18 mouse cellular contexts compared by ENCODE assay signal in the genomic region with DNA sequence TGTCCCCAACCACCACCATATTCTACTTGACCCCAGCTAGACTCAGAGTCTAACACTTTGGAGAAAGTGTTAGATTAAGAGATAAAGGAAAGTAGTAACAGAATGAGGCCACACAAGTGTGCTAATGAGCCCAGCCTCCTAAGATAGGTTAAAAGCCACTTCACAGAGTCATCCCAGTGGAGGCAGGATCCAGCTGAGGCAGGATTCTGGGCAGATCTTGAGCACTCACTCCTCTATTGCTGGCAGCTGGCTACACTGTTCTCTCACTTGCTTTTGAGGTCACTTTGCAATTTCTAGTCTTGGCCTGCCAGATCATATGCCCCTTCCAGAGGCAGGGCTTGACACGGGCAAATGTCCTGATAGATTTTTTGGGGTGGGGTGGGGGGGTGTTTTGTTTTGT. TPM values are rescaled to one million over a fixed set of nuclear protein-coding genes. Genes with fewer than 3 reads are reported as not detected.
DNase-seq lines count a peak whose midpoint lies in the region; ATAC-seq and TF ChIP-seq lines count a peak whose summit lies in the region.
"Had no signal": no experiment of that assay in that cellular context is flagged by ENCODE, and none has a peak within 500 bp of the region (broad histone marks: within the 10 kb centered on the region; RNA-seq: fewer than 3 reads in every experiment).

No protein-coding gene starts in this region.

- no peaks in the 10 kb centered on the region for H3K79me2 ChIP-seq in heart, adult 2 months (replicated peaks; ENCODE audit: control insufficient read depth, insufficient read depth, low read length)

- no peaks in the 10 kb centered on the region for H3K36me3 ChIP-seq in heart, adult 2 months (ENCODE audit: control insufficient read depth, insufficient read depth, low read length)
- no peaks in the 10 kb centered on the region for H3K36me3 ChIP-seq in kidney, adult 2 months (ENCODE audit: control insufficient read depth, insufficient read depth, low read length)
- H3K36me3 ChIP-seq in heart, postnatal 0 days (replicated peaks; ENCODE audit: control insufficient read depth, insufficient read depth, low read length): no peaks in the 10 kb centered on the region
- H3K36me3 ChIP-seq in embryonic facial prominence, embryonic 10.5 days (replicated peaks): no peaks in the 10 kb centered on the region
- H3K36me3 ChIP-seq: embryonic facial prominence, embryonic 12.5 days; liver, embryonic 12.5 days; midbrain, embryonic 12.5 days; neural tube, embryonic 13.5 days had no signal

- no peaks in the 10 kb centered on the region for H3K9me3 ChIP-seq in heart, postnatal 0 days (replicated peaks; ENCODE audit: control insufficient read depth, low read length)
- H3K9me3 ChIP-seq in embryonic facial prominence, embryonic 10.5 days: no peaks in the 10 kb centered on the region
- H3K9me3 ChIP-seq: embryonic facial prominence, embryonic 12.5 days; liver, embryonic 12.5 days; midbrain, embryonic 12.5 days; neural tube, embryonic 13.5 days had no signal

- no peak overlapping the region for H3K9ac ChIP-seq in heart, adult 2 months (ENCODE audit: low read depth, low read length)
- H3K9ac ChIP-seq in heart, postnatal 0 days (replicated peaks; ENCODE audit: low read depth, low read length): no peak overlapping the region
- H3K9ac ChIP-seq: embryonic facial prominence, embryonic 12.5 days; liver, embryonic 12.5 days; midbrain, embryonic 12.5 days; neural tube, embryonic 13.5 days had no signal

- H3K27me3 ChIP-seq in heart, adult 2 months (ENCODE audit: control insufficient read depth, insufficient read depth, low read length): no peaks in the 10 kb centered on the region
- H3K27me3 ChIP-seq in kidney, adult 2 months (replicated peaks; ENCODE audit: control insufficient read depth, insufficient read depth, low read length): no peaks in the 10 kb centered on the region
- H3K27me3 ChIP-seq in heart, postnatal 0 days (ENCODE audit: control insufficient read depth, insufficient read depth, low read length): no peaks in the 10 kb centered on the region
- H3K27me3 ChIP-seq in embryonic facial prominence, embryonic 10.5 days (replicated peaks; ENCODE audit: low read depth, poor library complexity, severe bottlenecking): no peaks in the 10 kb centered on the region
- H3K27me3 ChIP-seq: embryonic facial prominence, embryonic 12.5 days; liver, embryonic 12.5 days; midbrain, embryonic 12.5 days; neural tube, embryonic 13.5 days had no signal

- 58% methylated on average over 1 of the region's 1 CpGs for WGBS in heart, adult 2 months
- WGBS in kidney, adult 2 months: 80% methylated on average over 1 of the region's 1 CpGs
- WGBS in heart, postnatal 0 days: 73% methylated on average over 1 of the region's 1 CpGs
- 71% methylated on average over 1 of the region's 1 CpGs for WGBS in embryonic facial prominence, embryonic 10.5 days

- H3K4me3 ChIP-seq in heart, adult 2 months: no peak overlapping the region
- no peak overlapping the region for H3K4me3 ChIP-seq in kidney, adult 2 months (ENCODE audit: insufficient read depth, low read depth, low read length)
- no peak overlapping the region for H3K4me3 ChIP-seq in heart, postnatal 0 days (ENCODE audit: low read depth, low read length)
- no peak overlapping the region for H3K4me3 ChIP-seq in embryonic facial prominence, embryonic 10.5 days
- H3K4me3 ChIP-seq: embryonic facial prominence, embryonic 12.5 days; liver, embryonic 12.5 days; midbrain, embryonic 12.5 days; neural tube, embryonic 13.5 days had no signal

- peak overlapping the region; percentile 99 for H3K27ac ChIP-seq in heart, adult 2 months
- peak overlapping the region; percentile 47; the same call in 1 of the 2 replicates for H3K27ac ChIP-seq in kidney, adult 2 months (ENCODE audit: insufficient read depth, low read depth, low read length)
- H3K27ac ChIP-seq in heart, postnatal 0 days (ENCODE audit: low read depth): peak overlapping the region; percentile 80
- H3K27ac ChIP-seq in embryonic facial prominence, embryonic 10.5 days (replicated peaks): no peak overlapping the region
- H3K27ac ChIP-seq: embryonic facial prominence, embryonic 12.5 days; liver, embryonic 12.5 days; midbrain, embryonic 12.5 days; neural tube, embryonic 13.5 days had no signal

- peaks cover 6% of the 10 kb centered on the region; the same call in 1 of the 2 replicates for H3K4me1 ChIP-seq in heart, adult 2 months (ENCODE audit: control insufficient read depth, insufficient read depth, low read length)
- no peaks in the 10 kb centered on the region for H3K4me1 ChIP-seq in kidney, adult 2 months (ENCODE audit: control insufficient read depth, insufficient read depth, low read length)
- no peaks in the 10 kb centered on the region for H3K4me1 ChIP-seq in heart, postnatal 0 days (ENCODE audit: control insufficient read depth, insufficient read depth)
- peaks cover 24% of the 10 kb centered on the region for H3K4me1 ChIP-seq in embryonic facial prominence, embryonic 10.5 days
- H3K4me1 ChIP-seq: midbrain, embryonic 12.5 days; neural tube, embryonic 13.5 days had no signal

- no peak for TF ChIP-seq CTCF in heart, adult 2 months (IDR thresholded peaks at IDR 0.05)
- TF ChIP-seq CTCF in kidney, adult 2 months (conservative IDR thresholded peaks at IDR 0.05; ENCODE audit: insufficient read depth, insufficient read length, low read depth, low read length): no peak
- TF ChIP-seq CTCF in heart, postnatal 0 days (IDR thresholded peaks at IDR 0.05; ENCODE audit: low read depth): no peak

- intact Hi-C loops in heart, adult 2 months (cut with DNase I): no loop called here

- no peak for TF ChIP-seq POLR2A in heart, adult 2 months (IDR thresholded peaks at IDR 0.05; ENCODE audit: insufficient read depth, low read depth, low read length)
- no peak for TF ChIP-seq POLR2A in kidney, adult 2 months (IDR thresholded peaks at IDR 0.05; ENCODE audit: low read depth, low read length)

- TF ChIP-seq EP300 in heart, adult 2 months (IDR thresholded peaks at IDR 0.05; ENCODE audit: insufficient read depth, low read depth, low read length): no peak
- no peak for TF ChIP-seq EP300 in heart, postnatal 0 days (IDR thresholded peaks at IDR 0.05; ENCODE audit: low read depth)

- no peak overlapping the region for H3K4me2 ChIP-seq in heart, postnatal 0 days (ENCODE audit: low read depth, low read length)
- H3K4me2 ChIP-seq: embryonic facial prominence, embryonic 12.5 days; liver, embryonic 12.5 days; midbrain, embryonic 12.5 days; neural tube, embryonic 13.5 days had no signal

- no peak for DNase-seq in heart, adult 2 months
- DNase-seq in heart, adult 8-10 months (ENCODE audit: low spot score): no peak
- no peak for DNase-seq in kidney, adult 2 months
- DNase-seq in kidney, postnatal 10 days: no peak
- DNase-seq in 416B (ENCODE audit: low read depth): peak; percentile 20
- no peak for DNase-seq in heart, postnatal 0 days (ENCODE audit: low spot score)
- DNase-seq in embryonic facial prominence, embryonic 10.5 days (ENCODE audit: low spot score): no peak
- DNase-seq: adrenal gland, postnatal 10 days; cerebellum, adult 2 months; right cerebral cortex, postnatal 14 days had no signal

- no peak for ATAC-seq in heart, postnatal 0 days (ENCODE audit: insufficient read depth, low read depth)
- ATAC-seq: forebrain, embryonic 16.5 days; liver, embryonic 12.5 days had no signal

RNA-seq across cellular contexts. Expression of a gene that starts 1.1 kb away (rescaled TPM):
- total RNA-seq in heart, adult 2 months (2021): 10 to 100 TPM; 47.8 to 51.8 TPM
- polyA plus RNA-seq in heart, adult 2 months (2012; rRNA removed): 28.1 and 52.2 TPM in 2 replicates
- 10 to 100 TPM; 30.6 to 48.2 (median 40.0) TPM for total RNA-seq in heart, adult 8-10 months (2022)
- polyA plus RNA-seq in kidney, adult 2 months (2012; rRNA removed): 8.6 and 10.3 TPM in 2 replicates
- 106 and 120 TPM in 2 replicates for total RNA-seq in heart, postnatal 0 days (2014; rRNA removed; ENCODE audit: low replicate concordance)
- 21.1 and 21.2 TPM in 2 replicates for polyA plus RNA-seq in heart, postnatal 0 days (2015; fragmentation: Nextera tagmentation; extraction: Ambion mirVana)
- polyA plus RNA-seq in embryonic facial prominence, embryonic 10.5 days (2016; fragmentation: Nextera tagmentation; extraction: Ambion mirVana): 5.1 and 5.6 TPM in 2 replicates

RNA-seq across cellular contexts. Expression of a gene that starts 36.5 kb away (rescaled TPM):
- 10 to 100 TPM; 41.7 to 47.8 TPM for total RNA-seq in heart, adult 2 months (2021)
- polyA plus RNA-seq in heart, adult 2 months (2012; rRNA removed): 38.9 and 65.0 TPM in 2 replicates
- total RNA-seq in heart, adult 8-10 months (2022): 10 to 100 TPM; 34.5 to 51.7 (median 43.7) TPM
- 28.4 and 30.6 TPM in 2 replicates for polyA plus RNA-seq in kidney, adult 2 months (2012; rRNA removed)
- total RNA-seq in heart, postnatal 0 days (2014; rRNA removed; ENCODE audit: low replicate concordance): 50.6 and 52.6 TPM in 2 replicates
- 15.6 and 16.5 TPM in 2 replicates for polyA plus RNA-seq in heart, postnatal 0 days (2015; fragmentation: Nextera tagmentation; extraction: Ambion mirVana)
- polyA plus RNA-seq in embryonic facial prominence, embryonic 10.5 days (2016; fragmentation: Nextera tagmentation; extraction: Ambion mirVana): 6.3 and 7.3 TPM in 2 replicates

RNA-seq across cellular contexts. Expression of a gene that starts 49.3 kb away (rescaled TPM):
- 1 to 10 TPM; 1.1 to 2.0 TPM for total RNA-seq in heart, adult 2 months (2021)
- 1.4 and 2.4 TPM in 2 replicates for polyA plus RNA-seq in heart, adult 2 months (2012; rRNA removed)
- 1 to 10 TPM in 3 of 4 experiments, under 1 TPM in 1; 0.98 to 1.8 (median 1.3) TPM for total RNA-seq in heart, adult 8-10 months (2022)
- 0.34 and 0.36 TPM in 2 replicates for polyA plus RNA-seq in kidney, adult 2 months (2012; rRNA removed)
- 0.31 and 4.4 TPM in 2 replicates for total RNA-seq in heart, postnatal 0 days (2014; rRNA removed; ENCODE audit: low replicate concordance)
- 0.14 and 0.43 TPM in 2 replicates for polyA plus RNA-seq in heart, postnatal 0 days (2015; fragmentation: Nextera tagmentation; extraction: Ambion mirVana)
- 0.85 and 1.0 TPM in 2 replicates for polyA plus RNA-seq in embryonic facial prominence, embryonic 10.5 days (2016; fragmentation: Nextera tagmentation; extraction: Ambion mirVana)
- total RNA-seq: common myeloid progenitor, adult 5-6 weeks; gastrocnemius, adult 18-20 months; hematopoietic stem cell, adult 5-6 weeks had no signal
